8 mouse cellular contexts compared by ENCODE assay signal in the genomic region with DNA sequence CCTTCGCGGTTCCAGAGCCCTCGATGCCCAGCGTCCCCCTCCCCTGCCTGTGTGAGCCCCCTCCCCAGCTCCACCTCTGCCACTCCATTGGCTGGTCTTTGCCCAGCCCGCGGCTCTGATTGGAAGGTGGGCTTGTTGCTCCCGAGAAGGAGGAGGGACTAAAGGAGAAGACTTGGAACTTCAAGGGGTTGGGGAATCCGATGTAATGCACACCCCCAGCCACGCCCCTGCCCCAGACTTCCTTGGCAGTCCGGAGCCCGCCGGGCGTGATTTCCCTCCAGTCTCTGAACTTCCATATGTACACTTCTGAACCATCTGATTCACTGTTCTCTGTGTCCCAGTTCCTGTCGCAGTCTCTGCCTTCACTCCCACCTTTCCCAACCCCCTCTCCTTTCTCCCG. TPM values are rescaled to one million over a fixed set of nuclear protein-coding genes. Genes with fewer than 3 reads are reported as not detected.
DNase-seq lines count a peak whose midpoint lies in the region; ATAC-seq and TF ChIP-seq lines count a peak whose summit lies in the region.

A gene (minus strand): TSS at position 39 of the 400 bp plus-strand sequence.

- H3K4me1 ChIP-seq in ES-E14 (ENCODE audit: control insufficient read depth in 2 of 2, insufficient read depth in 2 of 2, low read length in 2 of 2, poor library complexity in 1 of 2): peaks cover 3 to 9% of the 10 kb centered on the region in 2 experiments; a peak in 3 of 4 replicates
- H3K4me1 ChIP-seq in hindbrain, embryonic 14.5 days (replicated peaks; ENCODE audit: control insufficient read depth, insufficient read depth, low read length): peaks cover 12% of the 10 kb centered on the region
- peaks cover 32% of the 10 kb centered on the region for H3K4me1 ChIP-seq in limb, embryonic 11.5 days (ENCODE audit: control insufficient read depth, insufficient read depth, low read length)
- peaks cover 48% of the 10 kb centered on the region for H3K4me1 ChIP-seq in midbrain, embryonic 12.5 days

- no peaks in the 10 kb centered on the region for H3K9me3 ChIP-seq in ES-E14 (ENCODE audit: control insufficient read depth, insufficient read depth, low read depth, low read length)
- no peaks in the 10 kb centered on the region for H3K9me3 ChIP-seq in hindbrain, embryonic 14.5 days (ENCODE audit: control insufficient read depth, low read length)
- no peaks in the 10 kb centered on the region for H3K9me3 ChIP-seq in limb, embryonic 11.5 days (ENCODE audit: control insufficient read depth, low read length)
- H3K9me3 ChIP-seq in midbrain, embryonic 12.5 days: no peaks in the 10 kb centered on the region

- no peak within 1 kb of the TSS for H3K27ac ChIP-seq in ES-E14 (ENCODE audit: insufficient read depth, low read depth, low read length, poor library complexity, severe bottlenecking)
- H3K27ac ChIP-seq in hindbrain, embryonic 14.5 days: no peak within 1 kb of the TSS
- H3K27ac ChIP-seq in limb, embryonic 11.5 days (replicated peaks; ENCODE audit: low read depth, low read length): no peak within 1 kb of the TSS
- H3K27ac ChIP-seq in midbrain, embryonic 12.5 days (replicated peaks): no peak within 1 kb of the TSS

- peak within 1 kb of the TSS; percentile 57 to 71 for H3K4me3 ChIP-seq in ES-E14 (ENCODE audit: insufficient read depth in 1 of 2, low read depth in 1 of 2, low read length in 2 of 2, poor library complexity in 1 of 2, severe bottlenecking in 1 of 2)
- H3K4me3 ChIP-seq in hindbrain, embryonic 14.5 days (replicated peaks; ENCODE audit: low read length): peak within 1 kb of the TSS; percentile 37
- peak within 1 kb of the TSS; percentile 43 for H3K4me3 ChIP-seq in limb, embryonic 11.5 days (ENCODE audit: low read depth, low read length)
- peak within 1 kb of the TSS; percentile 39 for H3K4me3 ChIP-seq in midbrain, embryonic 12.5 days

- WGBS in hindbrain, embryonic 14.5 days: under 1% methylated on average over 15 of the region's 15 CpGs
- WGBS in limb, embryonic 11.5 days: 0% methylated on average over 15 of the region's 15 CpGs
- WGBS in midbrain, embryonic 12.5 days: 0% methylated on average over 13 of the region's 15 CpGs

- peaks cover 14% of the 10 kb centered on the region for H3K27me3 ChIP-seq in hindbrain, embryonic 14.5 days (ENCODE audit: control insufficient read depth, insufficient read depth, low read length)
- H3K27me3 ChIP-seq in limb, embryonic 11.5 days (ENCODE audit: control insufficient read depth, insufficient read depth, low read length): no peaks in the 10 kb centered on the region
- H3K27me3 ChIP-seq in midbrain, embryonic 12.5 days: peaks cover 32% of the 10 kb centered on the region

- DNase-seq in ES-E14 (ENCODE audit: low read depth, low spot score): no peak
- DNase-seq in adrenal gland, postnatal 10 days: peak; percentile 46
- peak; percentile 91 for DNase-seq in forelimb bud, embryonic 11.5 days (ENCODE audit: low read depth, low spot score)
- DNase-seq in hindbrain, embryonic 14.5 days (ENCODE audit: low spot score): peak; percentile 79
- DNase-seq in limb, embryonic 11.5 days (ENCODE audit: low spot score): peak; percentile 90
- peak; percentile 71 to 75 for DNase-seq in urinary bladder, postnatal 4 days (ENCODE audit: low spot score in 2 of 2)
- no peak for DNase-seq in thymus, postnatal 36 days

- in situ Hi-C loops in ES-E14 (cut with MboI; ENCODE audit: low sequenced_read_pairs in 2 of 2, unreplicated experiment in 2 of 2): no loop called here

- H3K4me2 ChIP-seq in hindbrain, embryonic 14.5 days (replicated peaks): peak within 1 kb of the TSS; percentile 72
- H3K4me2 ChIP-seq in limb, embryonic 11.5 days (ENCODE audit: low read depth, severe bottlenecking): peak within 1 kb of the TSS; percentile 79
- peak within 1 kb of the TSS; percentile 55 for H3K4me2 ChIP-seq in midbrain, embryonic 12.5 days (replicated peaks)

- peak; percentile 89 for ATAC-seq in hindbrain, embryonic 14.5 days (ENCODE audit: low FRiP score)
- ATAC-seq in limb, embryonic 11.5 days (ENCODE audit: insufficient number of reproducible peaks, low FRiP score, low TSS enrichment, low read depth): peak; percentile 86
- ATAC-seq in midbrain, embryonic 12.5 days (ENCODE audit: low FRiP score, low read depth): peak; percentile 82

- no peaks in the 10 kb centered on the region for H3K36me3 ChIP-seq in ES-E14 (ENCODE audit: control insufficient read depth, insufficient read depth, low read length, poor library complexity, severe bottlenecking)
- H3K36me3 ChIP-seq in hindbrain, embryonic 14.5 days (replicated peaks; ENCODE audit: control insufficient read depth, insufficient read depth): no peaks in the 10 kb centered on the region
- H3K36me3 ChIP-seq in limb, embryonic 11.5 days (ENCODE audit: control insufficient read depth, insufficient read depth, low read length): no peaks in the 10 kb centered on the region
- H3K36me3 ChIP-seq in midbrain, embryonic 12.5 days: no peaks in the 10 kb centered on the region

- 0 out of 2 replicates have a peak within 1 kb of the TSS, but pooled peaks have one; percentile 1 for H3K9ac ChIP-seq in ES-E14 (ENCODE audit: insufficient read depth, low read depth, low read length, poor library complexity, severe bottlenecking)
- peak within 1 kb of the TSS; percentile 56 for H3K9ac ChIP-seq in hindbrain, embryonic 14.5 days
- H3K9ac ChIP-seq in limb, embryonic 11.5 days (ENCODE audit: low read length): peak within 1 kb of the TSS; percentile 57
- H3K9ac ChIP-seq in midbrain, embryonic 12.5 days (replicated peaks): peak within 1 kb of the TSS; percentile 55; the same call in 1 of the 2 replicates

TF ChIP-seq in ES-E14, 5 proteins besides CTCF, POLR2A, EP300 and RAD21:
- 0 out of 2 replicates have a peak, but pooled peaks have one; percentile 38 for TF ChIP-seq CHD2 (IDR thresholded peaks at IDR 0.05; ENCODE audit: low read depth, low read length)
- no peak for TF ChIP-seq HCFC1 (IDR thresholded peaks at IDR 0.05; ENCODE audit: borderline replicate concordance, insufficient read depth, low read length)

RNA-seq across cellular contexts. Expression of the gene that starts here (rescaled TPM):
- 2.3 and 4.9 TPM in 2 replicates for total RNA-seq in ES-E14 (2012; rRNA removed)
- 1 to 10 TPM; 4.9 to 6.7 TPM for total RNA-seq in adrenal gland, postnatal 10 days (2021)
- polyA plus RNA-seq in hindbrain, embryonic 14.5 days (2014; fragmentation: Nextera tagmentation; extraction: Ambion mirVana): 4.9 and 6.9 TPM in 2 replicates
- 8.9 and 9.6 TPM in 2 replicates for polyA plus RNA-seq in limb, embryonic 11.5 days (2014; fragmentation: Nextera tagmentation; extraction: Ambion mirVana)
- polyA plus RNA-seq in midbrain, embryonic 12.5 days (2016; fragmentation: Nextera tagmentation; extraction: Ambion mirVana): 4.9 and 5.1 TPM in 2 replicates

Comparison
In these comparisons a context has a peak if more than half of its experiments do, and no peak if none do; other contexts are left out.
1. DNase-seq: peak in adrenal gland, postnatal 10 days (single experiment), forelimb bud, embryonic 11.5 days (single experiment), hindbrain, embryonic 14.5 days (single experiment), limb, embryonic 11.5 days (single experiment) and urinary bladder, postnatal 4 days (2 of 2); none in ES-E14 (single experiment) and thymus, postnatal 36 days (0 of 2).
2. H3K9ac ChIP-seq: peak in every context shown above with its lines; median percentile 57 in limb, embryonic 11.5 days; 56 in hindbrain, embryonic 14.5 days; 55 in midbrain, embryonic 12.5 days; 1 in ES-E14.
3. Peak in every context shown above with its lines, with median percentiles within 50 percentile points of each other: H3K4me3 ChIP-seq, ATAC-seq and H3K4me2 ChIP-seq.